9 mouse cellular contexts compared by ENCODE assay signal in genomic region chr12:86781654-86782202, GRCm38 (mm10). TPM values are rescaled to one million over a fixed set of nuclear protein-coding genes. Genes with fewer than 3 reads are reported as not detected.
DNase-seq lines count a peak whose midpoint lies in the region; ATAC-seq and TF ChIP-seq lines count a peak whose summit lies in the region.
"Had no signal": no experiment of that assay in that cellular context is flagged by ENCODE, and none has a peak within 500 bp of the region (broad histone marks: within the 10 kb centered on the region; RNA-seq: fewer than 3 reads in every experiment).

No protein-coding gene starts in this region.

- no peak overlapping the region for H3K9ac ChIP-seq in kidney, embryonic 14.5 days (ENCODE audit: low read depth, low read length)
- no peak overlapping the region for H3K9ac ChIP-seq in kidney, embryonic 15.5 days
- no peak overlapping the region for H3K9ac ChIP-seq in intestine, embryonic 15.5 days
- H3K9ac ChIP-seq: liver, embryonic 13.5 days; neural tube, embryonic 12.5 days had no signal

- WGBS in kidney, embryonic 14.5 days, result 49% methylated on average over 6 of the region's 6 CpGs
- WGBS in kidney, embryonic 15.5 days, result 46% methylated on average over 6 of the region's 6 CpGs
- WGBS in intestine, embryonic 15.5 days, result 30% methylated on average over 6 of the region's 6 CpGs

- no peaks in the 10 kb centered on the region for H3K79me2 ChIP-seq in C2C12 (ENCODE audit: control insufficient read depth, insufficient read depth)

- 0 out of 2 replicates have a peak, but pooled peaks have one; percentile 50 for ATAC-seq in kidney, embryonic 14.5 days (ENCODE audit: low FRiP score, low TSS enrichment)
- no peak for ATAC-seq in kidney, embryonic 15.5 days (replicated peaks; ENCODE audit: low FRiP score)
- ATAC-seq in intestine, embryonic 15.5 days, result peak; percentile 55
- ATAC-seq in inflammation-experienced regulatory T-cells, adult 6 months, result no peak

- H3K4me1 ChIP-seq in kidney, embryonic 14.5 days (ENCODE audit: control insufficient read depth, insufficient read depth, low read length), result peaks cover 5% of the 10 kb centered on the region; the same call in 1 of the 2 replicates
- H3K4me1 ChIP-seq in kidney, embryonic 15.5 days, result peaks cover 10% of the 10 kb centered on the region; the same call in 1 of the 2 replicates
- H3K4me1 ChIP-seq in intestine, embryonic 15.5 days (replicated peaks), result no peaks in the 10 kb centered on the region; the same call in 1 of the 2 replicates
- H3K4me1 ChIP-seq: liver, embryonic 13.5 days had no signal

- H3K4me2 ChIP-seq in kidney, embryonic 14.5 days (replicated peaks; ENCODE audit: low read depth, low read length), result no peak overlapping the region
- H3K4me2 ChIP-seq in kidney, embryonic 15.5 days, result no peak overlapping the region
- H3K4me2 ChIP-seq in intestine, embryonic 15.5 days (replicated peaks), result no peak overlapping the region
- H3K4me2 ChIP-seq: liver, embryonic 13.5 days; neural tube, embryonic 12.5 days had no signal

- H3K27me3 ChIP-seq in kidney, embryonic 14.5 days (ENCODE audit: control insufficient read depth, insufficient read depth, low read length), result no peaks in the 10 kb centered on the region
- H3K27me3 ChIP-seq in kidney, embryonic 15.5 days, result no peaks in the 10 kb centered on the region
- no peaks in the 10 kb centered on the region for H3K27me3 ChIP-seq in C2C12 (ENCODE audit: control insufficient read depth, insufficient read depth, insufficient read length)
- no peaks in the 10 kb centered on the region for H3K27me3 ChIP-seq in intestine, embryonic 15.5 days (replicated peaks)
- H3K27me3 ChIP-seq: liver, embryonic 13.5 days; neural tube, embryonic 12.5 days had no signal

- no peak overlapping the region for H3K4me3 ChIP-seq in kidney, embryonic 14.5 days (ENCODE audit: low read length)
- no peak overlapping the region for H3K4me3 ChIP-seq in kidney, embryonic 15.5 days (replicated peaks)
- H3K4me3 ChIP-seq in C2C12 (ENCODE audit: insufficient read depth, poor library complexity, severe bottlenecking), result no peak overlapping the region
- no peak overlapping the region for H3K4me3 ChIP-seq in intestine, embryonic 15.5 days (replicated peaks)
- H3K4me3 ChIP-seq: liver, embryonic 13.5 days; neural tube, embryonic 12.5 days had no signal

- H3K36me3 ChIP-seq in kidney, embryonic 14.5 days (ENCODE audit: control insufficient read depth, insufficient read depth, low read length), result no peaks in the 10 kb centered on the region
- H3K36me3 ChIP-seq in kidney, embryonic 15.5 days, result no peaks in the 10 kb centered on the region
- no peaks in the 10 kb centered on the region for H3K36me3 ChIP-seq in C2C12 (ENCODE audit: control insufficient read depth, insufficient read depth)
- no peaks in the 10 kb centered on the region for H3K36me3 ChIP-seq in intestine, embryonic 15.5 days
- H3K36me3 ChIP-seq: liver, embryonic 13.5 days; neural tube, embryonic 12.5 days had no signal

- peak overlapping the region; percentile 55; the same call in 1 of the 2 replicates for H3K27ac ChIP-seq in kidney, embryonic 14.5 days (ENCODE audit: low read depth, low read length)
- no peak overlapping the region; the same call in 1 of the 2 replicates for H3K27ac ChIP-seq in kidney, embryonic 15.5 days
- H3K27ac ChIP-seq in intestine, embryonic 15.5 days, result 0 out of 2 replicates have a peak overlapping the region, but pooled peaks have one; percentile 2
- H3K27ac ChIP-seq: liver, embryonic 13.5 days; neural tube, embryonic 12.5 days had no signal

- no peak for TF ChIP-seq CTCF in C2C12 (IDR thresholded peaks at IDR 0.05; ENCODE audit: control insufficient read depth, insufficient read depth, insufficient read length)

- H3K79me3 ChIP-seq in C2C12 (ENCODE audit: low read depth), result no peaks in the 10 kb centered on the region

- DNase-seq in brain, adult 2 months (ENCODE audit: low read depth, low spot score), result peak; percentile 87
- no peak for DNase-seq in thymus, postnatal 4 days
- DNase-seq: liver, embryonic 13.5 days had no signal

- no peak overlapping the region for H3ac ChIP-seq in C2C12 (ENCODE audit: control insufficient read depth, insufficient read length, low read depth)

- H3K9me3 ChIP-seq in kidney, embryonic 14.5 days (ENCODE audit: control insufficient read depth, low read length), result no peaks in the 10 kb centered on the region
- H3K9me3 ChIP-seq in kidney, embryonic 15.5 days (replicated peaks), result no peaks in the 10 kb centered on the region
- no peaks in the 10 kb centered on the region for H3K9me3 ChIP-seq in intestine, embryonic 15.5 days
- H3K9me3 ChIP-seq: liver, embryonic 13.5 days; neural tube, embryonic 12.5 days had no signal

TF ChIP-seq in C2C12, 6 proteins besides CTCF, POLR2A, EP300 and RAD21:
- peak; percentile 71 for TF ChIP-seq USF1 (IDR thresholded peaks at IDR 0.05; ENCODE audit: low read depth)
- no peak for TF ChIP-seq CEBPB (IDR thresholded peaks at IDR 0.05; ENCODE audit: low read depth)

RNA-seq across cellular contexts. Expression of gene Lrrc74a, which starts 47.6 kb away (rescaled TPM):
- polyA plus RNA-seq in kidney, embryonic 14.5 days (2014; fragmentation: Nextera tagmentation; extraction: Ambion mirVana), result not detected in 2 replicates
- polyA plus RNA-seq in kidney, embryonic 15.5 days (2015; fragmentation: Nextera tagmentation; extraction: Ambion mirVana), result not detected in 2 replicates
- polyA plus RNA-seq in C2C12 (2012; fragmentation: generic; extraction: Trizol), result not detected
- not detected in 2 replicates for polyA plus RNA-seq in intestine, embryonic 15.5 days (2015; fragmentation: Nextera tagmentation; extraction: Ambion mirVana)
- polyA plus RNA-seq in inflammation-experienced regulatory T-cells, adult 6 months (2017; shearing (Covaris generic)), result not detected
- polyA plus RNA-seq: liver, embryonic 13.5 days; neural tube, embryonic 12.5 days had no signal

RNA-seq across cellular contexts. Expression of gene Angel1, which starts 55.5 kb away (rescaled TPM):
- 7.9 and 10.2 TPM in 2 replicates for polyA plus RNA-seq in kidney, embryonic 14.5 days (2014; fragmentation: Nextera tagmentation; extraction: Ambion mirVana)
- 8.5 and 10.2 TPM in 2 replicates for polyA plus RNA-seq in kidney, embryonic 15.5 days (2015; fragmentation: Nextera tagmentation; extraction: Ambion mirVana)
- 0.92 TPM for polyA plus RNA-seq in C2C12 (2012; fragmentation: generic; extraction: Trizol)
- polyA plus RNA-seq in intestine, embryonic 15.5 days (2015; fragmentation: Nextera tagmentation; extraction: Ambion mirVana), result 5.2 and 5.6 TPM in 2 replicates
- polyA plus RNA-seq in inflammation-experienced regulatory T-cells, adult 6 months (2017; shearing (Covaris generic)), result 1 to 10 TPM; 3.8 to 7.2 (median 7.1) TPM

Comparison
In these comparisons a context has a peak if more than half of its experiments do, and no peak if none do; other contexts are left out.
1. ATAC-seq: peak in kidney, embryonic 14.5 days (single experiment) and intestine, embryonic 15.5 days (single experiment); none in kidney, embryonic 15.5 days (single experiment) and inflammation-experienced regulatory T-cells, adult 6 months (single experiment).